Mouse (Mus musculus): ENCODE results near the gene Ank3.

Ank3 gene

GRCm38 (mm10) chr10:69790606-69791005 lies 392.0 kb downstream of the Ank3 start:
- DNase-seq, result no peak

GRCm38 (mm10) chr10:69791951-69792350 lies 393.4 kb downstream of the Ank3 start:
- DNase-seq, result no peak

GRCm38 (mm10) chr10:69792400-69792799 lies 393.8 kb downstream of the Ank3 start:
- DNase-seq, result no peak

GRCm38 (mm10) chr10:69793079-69793478 lies 394.5 kb downstream of the Ank3 start:
- peak; percentile 82 for DNase-seq

- DNase-seq, result no peak
Measured at GRCm38 (mm10) chr10:69795656-69796055, 397.1 kb downstream of the Ank3 start.

GRCm38 (mm10) chr10:69796421-69796886 lies 397.9 kb downstream of the Ank3 start:
- no peak for DNase-seq

GRCm38 (mm10) chr10:69803135-69803756 lies 404.7 kb downstream of the Ank3 start:
- DNase-seq, result peak; percentile 54

GRCm38 (mm10) chr10:69804613-69805012 lies 406.0 kb downstream of the Ank3 start:
- DNase-seq, result no peak

GRCm38 (mm10) chr10:69810785-69811184 lies 412.2 kb downstream of the Ank3 start:
- DNase-seq, result no peak

- DNase-seq, result no peak
Measured at GRCm38 (mm10) chr10:69813823-69814522, 415.4 kb downstream of the Ank3 start.

- DNase-seq, result no peak
Measured at GRCm38 (mm10) chr10:69821245-69821644, 422.7 kb downstream of the Ank3 start.

- no peak for DNase-seq
Measured at GRCm38 (mm10) chr10:69828770-69829169, 430.2 kb downstream of the Ank3 start.

- no peak for DNase-seq
Measured at GRCm38 (mm10) chr10:69829236-69829635, 430.7 kb downstream of the Ank3 start.

GRCm38 (mm10) chr10:69831568-69831967 lies 433.0 kb downstream of the Ank3 start:
- DNase-seq, result no peak

GRCm38 (mm10) chr10:69832241-69832640 lies 433.7 kb downstream of the Ank3 start:
- no peak for DNase-seq

GRCm38 (mm10) chr10:69832822-69833221 lies 434.2 kb downstream of the Ank3 start:
- no peak for DNase-seq

GRCm38 (mm10) chr10:69834700-69835099 lies 436.1 kb downstream of the Ank3 start:
- DNase-seq, result no peak

- DNase-seq, result peak; percentile 86
Measured at GRCm38 (mm10) chr10:69845749-69846148, 447.2 kb downstream of the Ank3 start.

GRCm38 (mm10) chr10:69852366-69853091 lies 454.0 kb downstream of the Ank3 start:
- no peak for DNase-seq

- no peak for DNase-seq
Measured at GRCm38 (mm10) chr10:69854587-69855185, 456.1 kb downstream of the Ank3 start.

- no peak for DNase-seq
Measured at GRCm38 (mm10) chr10:69858011-69858410, 459.4 kb downstream of the Ank3 start.

GRCm38 (mm10) chr10:69858897-69859605 lies 460.5 kb downstream of the Ank3 start:
- peak; percentile 18 for DNase-seq
